Mouse (Mus musculus) neutrophil, adult 5-6 weeks (primary cell): ENCODE results near the gene Coro2a. TPM values are rescaled to one million over a fixed set of nuclear protein-coding genes. Genes with fewer than 3 reads are reported as not detected.

Experiments
- ATAC-seq: fragments of 151-379, 151-347 bp; 2 replicates; pipeline ENCODE4 v1.8.0; 2017; ENCODE audit warnings: mild to moderate bottlenecking, moderate TSS enrichment; ENCODE audit not compliant: insufficient number of reproducible peaks, poor library complexity, low FRiP score, severe bottlenecking; ENCODE audit errors: extremely low read depth
- total RNA-seq: library from RNA; stranded (forward); fragments of 200-1000 nt; gene quantifications from 2 replicates; pipeline ENCODE4 v1.2.3, GENCODE M21; 2017

Coro2a gene
- total RNA-seq, 1 experiment from 2014 or later, result 36.5 TPM

- no peak for ATAC-seq
These were observed 58.5 kb downstream of the Coro2a start for GRCm38 (mm10) chr4:46543366-46544050.

GRCm38 (mm10) chr4:46541707-46542106 is 60.3 kb downstream of the Coro2a start:
- ATAC-seq, result no peak

GRCm38 (mm10) chr4:46539167-46539566 is 62.8 kb downstream of the Coro2a start:
- no peak for ATAC-seq

- peak; percentile 68 for ATAC-seq
These were observed 66.1 kb downstream of the Coro2a start, which contains the start of gene Trim14 for GRCm38 (mm10) chr4:46535840-46536361. Trim14 (minus strand) TSS chr4:46536141.

- peak; percentile 63; the same call in 1 of the 2 replicates for ATAC-seq
These were observed 66.7 kb downstream of the Coro2a start for GRCm38 (mm10) chr4:46535094-46535830.

GRCm38 (mm10) chr4:46533934-46534720 is 67.9 kb downstream of the Coro2a start:
- 0 out of 2 replicates have a peak, but pooled peaks have one; percentile 5 for ATAC-seq

GRCm38 (mm10) chr4:46532926-46533325 is 69.1 kb downstream of the Coro2a start:
- no peak for ATAC-seq

GRCm38 (mm10) chr4:46532511-46532910 is 69.5 kb downstream of the Coro2a start:
- ATAC-seq, result no peak

GRCm38 (mm10) chr4:46529722-46530121 is 72.3 kb downstream of the Coro2a start:
- no peak for ATAC-seq

GRCm38 (mm10) chr4:46527558-46527926 is 74.5 kb downstream of the Coro2a start:
- ATAC-seq, result peak; percentile 67; the same call in 1 of the 2 replicates

- no peak for ATAC-seq
These were observed 75.0 kb downstream of the Coro2a start for GRCm38 (mm10) chr4:46526798-46527557.

- ATAC-seq, result no peak
These were observed 75.8 kb downstream of the Coro2a start for GRCm38 (mm10) chr4:46526226-46526625.

- ATAC-seq, result no peak
These were observed 78.7 kb downstream of the Coro2a start for GRCm38 (mm10) chr4:46523324-46523723.

GRCm38 (mm10) chr4:46521457-46521856 is 80.5 kb downstream of the Coro2a start:
- no peak for ATAC-seq

GRCm38 (mm10) chr4:46520491-46520890 is 81.5 kb downstream of the Coro2a start:
- no peak for ATAC-seq

- ATAC-seq, result peak; percentile 77
These were observed 94.1 kb downstream of the Coro2a start for GRCm38 (mm10) chr4:46507736-46508460.

GRCm38 (mm10) chr4:46506801-46507610 is 95.0 kb downstream of the Coro2a start:
- peak; percentile 87 for ATAC-seq
